Mouse (Mus musculus) retina, embryonic 14.5 days (tissue): ENCODE measurements around the gene Ubr4.

Experiments used
- DNase-seq: peaks from one replicate; pipeline ENCODE4 v3.0.0-alpha.2; 2015; ENCODE audit warnings: low spot score

Gene Ubr4

GRCm38 (mm10) chr4:139536706-139537105, 184.3 kb downstream of the Ubr4 start:
- no peak for DNase-seq
